Mouse (Mus musculus) bone marrow macrophage, adult 2 months (primary cell): ENCODE measurements around the gene 2310046K23Rik. TPM values are rescaled to one million over a fixed set of nuclear protein-coding genes. Genes with fewer than 3 reads are reported as not detected.

Experiments used
- H3K27ac ChIP-seq: 2 replicates; pipeline ENCODE4 v1.5.1; 2012; ENCODE audit warnings: low read depth, low read length; ENCODE audit not compliant: insufficient read depth
- H3K4me1 ChIP-seq: 2 replicates; pipeline ENCODE4 v1.6.1; 2012; ENCODE audit warnings: low read length; ENCODE audit not compliant: control insufficient read depth, insufficient read depth
- H3K4me3 ChIP-seq: 2 replicates; pipeline ENCODE4 v1.5.1; 2012; ENCODE audit warnings: mild to moderate bottlenecking, low read length, moderate library complexity; ENCODE audit not compliant: insufficient read depth
- CTCF ChIP-seq: IDR thresholded peaks from 2 replicates; pipeline ENCODE4 v1.5.1; 2012; ENCODE audit warnings: low read depth, mild to moderate bottlenecking, low read length, moderate library complexity
- POLR2A ChIP-seq: IDR thresholded peaks from 2 replicates; pipeline ENCODE4 v1.6.1; 2012; ENCODE audit warnings: mild to moderate bottlenecking, low read depth, low read length, borderline replicate concordance
- polyA plus RNA-seq: library from polyadenylated mRNA; stranded (reverse); fragments of >200 nt; gene quantifications from 2 replicates; pipeline ENCODE4 v1.2.4, GENCODE M21; 2012; ENCODE audit not compliant: missing spikeins, insufficient read depth, insufficient read length

Gene 2310046K23Rik
- polyA plus RNA-seq: not detected in 2 replicates

DNA sequence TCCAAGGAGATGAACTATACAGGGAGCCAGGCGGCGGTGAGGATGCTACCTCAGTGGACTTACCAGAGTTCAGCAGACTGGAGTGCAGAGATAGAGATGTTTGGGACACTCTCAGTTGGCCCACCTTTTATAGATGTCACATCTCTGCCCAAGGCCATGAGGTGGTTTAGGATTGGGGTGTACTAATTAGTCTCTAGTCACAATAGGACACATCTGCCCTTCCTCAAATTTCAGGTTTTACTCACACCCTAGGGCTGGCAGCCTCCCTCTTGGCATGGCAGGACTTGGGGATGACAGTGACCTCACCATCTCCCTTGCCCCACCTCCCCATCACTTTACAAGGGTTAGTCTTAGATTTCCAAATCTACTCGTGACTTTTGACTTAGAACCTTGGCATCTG, at the start of gene 2310046K23Rik:
Gene 2310046K23Rik, minus strand, starts transcription at position 101 of the 400 bp plus-strand sequence.
- TF ChIP-seq CTCF (no peak), POLR2A (no peak)
- H3K4me1 ChIP-seq: no peaks in the 10 kb centered on the region
- H3K4me3 ChIP-seq: no peak within 1 kb of the TSS
- no peak within 1 kb of the TSS for H3K27ac ChIP-seq

DNA sequence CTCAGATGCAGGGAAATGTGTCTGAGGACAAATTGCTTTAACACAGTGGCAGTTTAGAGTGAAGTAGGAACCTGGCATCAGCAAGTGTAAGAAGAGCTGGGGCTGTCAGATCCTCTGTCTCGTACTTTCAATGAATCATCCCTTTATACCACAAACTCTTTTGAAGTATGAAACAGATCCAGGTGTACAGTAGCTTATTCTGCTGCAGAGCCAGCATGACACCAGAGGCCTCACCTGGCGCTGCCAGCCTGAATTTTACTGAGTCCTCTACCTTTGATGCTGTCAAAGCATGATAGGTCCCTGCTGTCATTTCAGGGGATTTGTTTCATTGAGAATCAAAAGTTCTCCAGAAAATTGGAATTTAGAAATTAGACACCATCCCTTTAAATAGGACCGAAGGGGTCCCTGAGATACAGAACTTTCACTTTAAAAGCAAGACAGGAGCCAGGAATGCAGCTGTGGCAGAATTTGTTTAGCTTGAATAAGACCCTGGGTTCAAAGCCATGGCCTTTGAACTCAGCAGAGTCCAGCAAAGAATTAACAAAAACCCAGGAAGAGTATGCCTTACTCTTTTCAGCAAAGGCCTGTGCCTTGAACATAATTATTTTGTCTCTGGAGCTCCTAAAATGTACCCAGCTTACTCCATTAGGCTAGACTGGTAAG, 49.0 kb upstream of the 2310046K23Rik start:
- TF ChIP-seq CTCF: no peak
- TF ChIP-seq POLR2A: no peak
- Histone ChIP-seq H3K27ac (no peak overlapping the region), H3K4me3 (no peak overlapping the region), H3K4me1 (no peaks in the 10 kb centered on the region)

GRCm38 (mm10) chr3:92579508-92579907, 45.2 kb upstream of the 2310046K23Rik start:
- no peak for TF ChIP-seq CTCF
- no peak for TF ChIP-seq POLR2A
- Histone ChIP-seq H3K4me3 (no peak overlapping the region), H3K4me1 (no peaks in the 10 kb centered on the region), H3K27ac (no peak overlapping the region)

DNA sequence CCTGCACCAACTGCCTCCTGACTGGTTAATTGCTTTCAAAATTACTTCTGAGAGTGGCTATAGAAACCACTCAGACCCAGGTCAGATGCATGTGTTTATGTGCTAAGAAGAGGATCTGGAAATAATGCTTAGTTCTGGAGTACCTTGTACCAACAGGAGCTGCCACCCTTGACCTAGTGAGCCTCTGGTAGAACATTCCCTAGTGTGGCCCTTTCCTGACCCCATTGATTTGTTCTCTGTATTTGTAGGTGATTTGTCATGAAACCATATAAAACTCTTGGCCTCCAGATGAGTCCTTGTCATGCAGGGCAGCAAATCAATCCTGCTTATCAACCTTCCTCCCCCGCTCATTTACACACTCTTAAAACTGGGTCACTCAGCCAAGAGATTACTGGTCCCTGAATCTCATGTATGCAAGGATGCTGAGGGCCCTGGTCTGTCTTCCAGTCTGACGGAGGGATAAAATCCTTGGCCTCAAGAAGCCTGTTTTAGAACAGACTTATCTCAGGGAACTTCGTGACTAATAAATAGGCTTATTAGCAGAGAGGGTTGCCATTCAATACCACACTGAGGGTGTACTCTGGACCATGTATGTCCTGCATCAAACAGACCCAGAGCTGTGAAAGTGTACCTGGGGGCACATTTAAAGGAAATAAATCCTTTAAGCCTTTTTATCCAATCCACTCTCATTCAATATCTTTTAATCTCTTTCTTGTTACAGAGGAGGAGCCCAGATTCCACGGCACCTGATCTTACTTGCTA, 44.5 kb upstream of the 2310046K23Rik start:
- TF ChIP-seq CTCF: no peak
- no peak for TF ChIP-seq POLR2A
- Histone ChIP-seq H3K4me3 (no peak overlapping the region), H3K4me1 (no peaks in the 10 kb centered on the region), H3K27ac (no peak overlapping the region)

GRCm38 (mm10) chr3:92573449-92574041, 39.2 kb upstream of the 2310046K23Rik start, which contains the start of gene Ivl:
Ivl (minus strand) TSS chr3:92573735.
- no peaks in the 10 kb centered on the region for H3K4me1 ChIP-seq
- H3K27ac ChIP-seq: no peak within 1 kb of the TSS
- no peak within 1 kb of the TSS for H3K4me3 ChIP-seq
- no peak for TF ChIP-seq CTCF
- no peak for TF ChIP-seq POLR2A

DNA sequence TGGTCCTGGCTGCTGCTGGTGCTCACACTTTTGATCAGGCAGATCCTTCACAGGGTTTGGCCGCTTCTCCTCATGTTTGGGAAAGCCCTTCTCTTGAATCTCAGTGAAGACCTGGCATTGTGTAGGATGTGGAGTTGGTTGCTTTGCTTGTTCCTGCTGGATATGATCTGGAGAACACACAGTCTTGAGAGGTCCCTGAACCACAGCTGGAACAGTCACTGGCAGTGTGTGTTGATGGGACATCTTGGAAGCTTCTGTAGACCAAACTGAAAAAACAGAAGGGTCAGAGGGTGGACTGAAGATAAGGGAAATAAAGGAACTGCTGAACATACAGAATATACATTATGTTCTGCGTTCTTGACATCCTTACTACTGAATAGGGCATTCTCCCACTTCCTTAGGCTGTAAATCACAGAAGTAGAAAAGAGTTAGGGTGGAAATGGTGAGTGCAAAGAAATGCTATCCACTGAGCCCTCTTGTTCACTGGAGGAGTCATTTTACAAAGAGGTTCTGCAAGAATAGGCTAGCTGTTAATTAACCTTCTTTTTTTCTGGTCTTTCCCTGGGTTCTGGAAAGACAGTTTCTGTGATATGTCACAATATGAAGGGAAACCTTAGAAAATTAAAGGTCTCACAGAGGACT, 38.3 kb upstream of the 2310046K23Rik start:
- Histone ChIP-seq H3K4me3 (no peak overlapping the region), H3K4me1 (no peaks in the 10 kb centered on the region), H3K27ac (no peak overlapping the region)
- TF ChIP-seq CTCF: no peak
- TF ChIP-seq POLR2A: no peak

GRCm38 (mm10) chr3:92568752-92569151, 34.4 kb upstream of the 2310046K23Rik start:
- Histone ChIP-seq H3K27ac (no peak overlapping the region), H3K4me3 (no peak overlapping the region), H3K4me1 (no peaks in the 10 kb centered on the region)
- TF ChIP-seq POLR2A (no peak), CTCF (no peak)

DNA sequence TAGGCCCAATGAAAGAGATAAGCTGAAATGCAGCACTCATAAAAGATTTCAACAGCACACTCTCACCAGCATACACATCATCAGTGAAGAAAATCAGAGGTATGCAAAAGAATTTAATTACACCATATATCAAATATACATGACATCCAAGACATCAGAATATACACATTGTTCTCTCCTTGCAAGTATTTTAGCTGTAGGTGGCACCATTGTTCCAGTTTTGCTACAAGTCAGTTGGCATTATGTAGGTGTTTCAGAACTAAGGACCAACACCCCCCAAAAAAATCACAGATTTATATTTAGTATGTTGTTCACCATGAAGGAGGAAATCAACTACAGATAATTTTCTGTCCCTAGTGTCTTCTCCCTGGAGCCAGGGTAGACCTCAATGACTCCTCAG, 31.1 kb upstream of the 2310046K23Rik start:
- no peak overlapping the region for H3K4me3 ChIP-seq
- H3K4me1 ChIP-seq: no peaks in the 10 kb centered on the region
- TF ChIP-seq POLR2A (no peak), CTCF (no peak)
- H3K27ac ChIP-seq: no peak overlapping the region

GRCm38 (mm10) chr3:92512325-92512724, 22.0 kb downstream of the 2310046K23Rik start:
- Histone ChIP-seq H3K4me1 (no peaks in the 10 kb centered on the region), H3K27ac (no peak overlapping the region), H3K4me3 (no peak overlapping the region)
- TF ChIP-seq POLR2A (no peak), CTCF (no peak)
